Mouse (Mus musculus): ENCODE results near the gene Olfr152. TPM values are rescaled to one million over a fixed set of nuclear protein-coding genes. Genes with fewer than 3 reads are reported as not detected.

The Olfr152 gene
- polyA plus RNA-seq (2015; fragmentation: Nextera tagmentation; extraction: Ambion mirVana), result not detected in 2 replicates

- Histone ChIP-seq H3K36me3 (no peaks in the 10 kb centered on the region), H3K4me3 (replicated peaks) (no peak within 1 kb of the TSS), H3K4me1 (no peaks in the 10 kb centered on the region), H3K9ac (no peak within 1 kb of the TSS), H3K4me2 (no peak within 1 kb of the TSS), H3K9me3 (replicated peaks) (no peaks in the 10 kb centered on the region), H3K27me3 (no peaks in the 10 kb centered on the region), H3K27ac (no peak within 1 kb of the TSS)
- WGBS, result 77% methylated on average over 4 of the region's 4 CpGs
- ATAC-seq (replicated peaks; ENCODE audit: low FRiP score), result no peak
These were observed at the start of gene Olfr152 for GRCm38 (mm10) chr2:87779183-87779582. Gene Olfr152, plus strand, starts transcription at chr2:87779483.

GRCm38 (mm10) chr2:87739878-87740277, 39.4 kb upstream of the Olfr152 start, which contains the start of gene Olfr1138:
Gene Olfr1138, minus strand, starts transcription at chr2:87739978.
- H3K36me3 ChIP-seq, result no peaks in the 10 kb centered on the region
- no peaks in the 10 kb centered on the region for H3K4me1 ChIP-seq
- ATAC-seq (replicated peaks; ENCODE audit: low FRiP score), result no peak
- no peak within 1 kb of the TSS for H3K9ac ChIP-seq
- no peaks in the 10 kb centered on the region for H3K27me3 ChIP-seq
- 75% methylated on average over 1 of the region's 1 CpGs for WGBS
- no peaks in the 10 kb centered on the region for H3K9me3 ChIP-seq (replicated peaks)
- H3K4me2 ChIP-seq, result no peak within 1 kb of the TSS
- no peak within 1 kb of the TSS for H3K4me3 ChIP-seq (replicated peaks)
- no peak within 1 kb of the TSS for H3K27ac ChIP-seq

GRCm38 (mm10) chr2:87743452-87743851, 35.8 kb upstream of the Olfr152 start, which contains the start of gene Olfr1140:
Gene Olfr1140, plus strand, starts transcription at chr2:87743752.
- no peak within 1 kb of the TSS for H3K27ac ChIP-seq
- 74% methylated on average over 3 of the region's 3 CpGs for WGBS
- no peak for ATAC-seq (replicated peaks; ENCODE audit: low FRiP score)
- H3K9me3 ChIP-seq (replicated peaks), result no peaks in the 10 kb centered on the region
- H3K27me3 ChIP-seq, result no peaks in the 10 kb centered on the region
- H3K9ac ChIP-seq, result no peak within 1 kb of the TSS
- no peak within 1 kb of the TSS for H3K4me3 ChIP-seq (replicated peaks)
- H3K36me3 ChIP-seq, result no peaks in the 10 kb centered on the region
- no peaks in the 10 kb centered on the region for H3K4me1 ChIP-seq
- no peak within 1 kb of the TSS for H3K4me2 ChIP-seq

- no peak within 1 kb of the TSS for H3K9ac ChIP-seq
- H3K9me3 ChIP-seq (replicated peaks), result no peaks in the 10 kb centered on the region
- no peaks in the 10 kb centered on the region for H3K4me1 ChIP-seq
- no peak for ATAC-seq (replicated peaks; ENCODE audit: low FRiP score)
- WGBS, result 88% methylated on average over 1 of the region's 1 CpGs
- no peak within 1 kb of the TSS for H3K27ac ChIP-seq
- no peak within 1 kb of the TSS for H3K4me2 ChIP-seq
- no peak within 1 kb of the TSS for H3K4me3 ChIP-seq (replicated peaks)
- H3K27me3 ChIP-seq, result no peaks in the 10 kb centered on the region
- no peaks in the 10 kb centered on the region for H3K36me3 ChIP-seq
These were observed 25.4 kb upstream of the Olfr152 start, which contains the start of gene Olfr1141 for GRCm38 (mm10) chr2:87753891-87754290. Gene Olfr1141, minus strand, starts transcription at chr2:87753991.

GRCm38 (mm10) chr2:87776143-87776542, 3.1 kb upstream of the Olfr152 start:
- Histone ChIP-seq H3K36me3 (no peaks in the 10 kb centered on the region), H3K9ac (no peak overlapping the region), H3K27me3 (no peaks in the 10 kb centered on the region), H3K4me1 (no peaks in the 10 kb centered on the region), H3K4me2 (no peak overlapping the region), H3K4me3 (replicated peaks) (no peak overlapping the region), H3K27ac (no peak overlapping the region), H3K9me3 (replicated peaks) (no peaks in the 10 kb centered on the region)
- ATAC-seq (replicated peaks; ENCODE audit: low FRiP score), result no peak
- 59% methylated on average over 1 of the region's 1 CpGs for WGBS

GRCm38 (mm10) chr2:87800292-87800691, 21.0 kb downstream of the Olfr152 start, which contains the start of gene Olfr1143:
Gene Olfr1143, plus strand, starts transcription at chr2:87800592.
- H3K4me3 ChIP-seq (replicated peaks), result no peak within 1 kb of the TSS
- no peak within 1 kb of the TSS for H3K27ac ChIP-seq
- no peak within 1 kb of the TSS for H3K4me2 ChIP-seq
- no peak for ATAC-seq (replicated peaks; ENCODE audit: low FRiP score)
- H3K36me3 ChIP-seq, result no peaks in the 10 kb centered on the region
- H3K9me3 ChIP-seq (replicated peaks), result no peaks in the 10 kb centered on the region
- H3K9ac ChIP-seq, result no peak within 1 kb of the TSS
- H3K4me1 ChIP-seq, result no peaks in the 10 kb centered on the region
- H3K27me3 ChIP-seq, result no peaks in the 10 kb centered on the region

GRCm38 (mm10) chr2:87809522-87809921, 30.2 kb downstream of the Olfr152 start, which contains the start of gene Olfr1145:
Gene Olfr1145, plus strand, starts transcription at chr2:87809822.
- no peak for ATAC-seq (replicated peaks; ENCODE audit: low FRiP score)
- WGBS, result 81% methylated on average over 1 of the region's 1 CpGs
- no peak within 1 kb of the TSS for H3K4me2 ChIP-seq
- H3K36me3 ChIP-seq, result no peaks in the 10 kb centered on the region
- H3K27me3 ChIP-seq, result no peaks in the 10 kb centered on the region
- H3K27ac ChIP-seq, result no peak within 1 kb of the TSS
- H3K9ac ChIP-seq, result no peak within 1 kb of the TSS
- H3K4me3 ChIP-seq (replicated peaks), result no peak within 1 kb of the TSS
- H3K4me1 ChIP-seq, result no peaks in the 10 kb centered on the region
- H3K9me3 ChIP-seq (replicated peaks), result no peaks in the 10 kb centered on the region

GRCm38 (mm10) chr2:87830233-87830632, 51.0 kb downstream of the Olfr152 start, which contains the start of gene Olfr1148:
Gene Olfr1148, plus strand, starts transcription at chr2:87830533.
- H3K4me2 ChIP-seq, result no peak within 1 kb of the TSS
- no peak within 1 kb of the TSS for H3K9ac ChIP-seq
- H3K36me3 ChIP-seq, result no peaks in the 10 kb centered on the region
- H3K4me1 ChIP-seq, result no peaks in the 10 kb centered on the region
- H3K4me3 ChIP-seq (replicated peaks), result no peak within 1 kb of the TSS
- no peaks in the 10 kb centered on the region for H3K9me3 ChIP-seq (replicated peaks)
- no peak within 1 kb of the TSS for H3K27ac ChIP-seq
- no peaks in the 10 kb centered on the region for H3K27me3 ChIP-seq
- WGBS, result 90% methylated on average over 1 of the region's 1 CpGs
- no peak for ATAC-seq (replicated peaks; ENCODE audit: low FRiP score)

Other genes starting within 250 kb of the Olfr152 start
- not detected in 2 replicates for gene Olfr153, start 247.7 kb upstream of the Olfr152 start, polyA plus RNA-seq (2015; fragmentation: Nextera tagmentation; extraction: Ambion mirVana)
- not detected in 2 replicates for gene Olfr1128, start 233.9 kb upstream of the Olfr152 start, polyA plus RNA-seq (2015; fragmentation: Nextera tagmentation; extraction: Ambion mirVana)
- not detected in 2 replicates for gene Olfr1129, start 205.6 kb upstream of the Olfr152 start, polyA plus RNA-seq (2015; fragmentation: Nextera tagmentation; extraction: Ambion mirVana)
- gene Olfr1130, start 173.3 kb upstream of the Olfr152 start, polyA plus RNA-seq (2015; fragmentation: Nextera tagmentation; extraction: Ambion mirVana), result not detected in 2 replicates
- gene Olfr1131, start 152.4 kb upstream of the Olfr152 start, polyA plus RNA-seq (2015; fragmentation: Nextera tagmentation; extraction: Ambion mirVana), result not detected in 2 replicates
- gene Olfr1132, start 141.9 kb upstream of the Olfr152 start, polyA plus RNA-seq (2015; fragmentation: Nextera tagmentation; extraction: Ambion mirVana), result not detected in 2 replicates
- gene Olfr1133, start 132.1 kb upstream of the Olfr152 start, polyA plus RNA-seq (2015; fragmentation: Nextera tagmentation; extraction: Ambion mirVana), result not detected in 2 replicates
- gene Olfr1134, start 121.0 kb upstream of the Olfr152 start, polyA plus RNA-seq (2015; fragmentation: Nextera tagmentation; extraction: Ambion mirVana), result not detected in 2 replicates
- not detected in 2 replicates for gene Olfr1135, start 105.8 kb upstream of the Olfr152 start, polyA plus RNA-seq (2015; fragmentation: Nextera tagmentation; extraction: Ambion mirVana)
- not detected in 2 replicates for gene Olfr1136, start 85.5 kb upstream of the Olfr152 start, polyA plus RNA-seq (2015; fragmentation: Nextera tagmentation; extraction: Ambion mirVana)
- gene Olfr1137, start 66.3 kb upstream of the Olfr152 start, polyA plus RNA-seq (2015; fragmentation: Nextera tagmentation; extraction: Ambion mirVana), result not detected in 2 replicates
- not detected in 2 replicates for gene Olfr1138, start 39.5 kb upstream of the Olfr152 start, polyA plus RNA-seq (2015; fragmentation: Nextera tagmentation; extraction: Ambion mirVana)
- gene Olfr1140, start 35.7 kb upstream of the Olfr152 start, polyA plus RNA-seq (2015; fragmentation: Nextera tagmentation; extraction: Ambion mirVana), result not detected in 2 replicates
- gene Olfr1141, start 25.5 kb upstream of the Olfr152 start, polyA plus RNA-seq (2015; fragmentation: Nextera tagmentation; extraction: Ambion mirVana), result not detected in 2 replicates
- gene Olfr1143, start 21.1 kb downstream of the Olfr152 start, polyA plus RNA-seq (2015; fragmentation: Nextera tagmentation; extraction: Ambion mirVana), result not detected in 2 replicates
- not detected in 2 replicates for gene Olfr1145, start 30.3 kb downstream of the Olfr152 start, polyA plus RNA-seq (2015; fragmentation: Nextera tagmentation; extraction: Ambion mirVana)
- not detected in 2 replicates for gene Olfr1148, start 51.0 kb downstream of the Olfr152 start, polyA plus RNA-seq (2015; fragmentation: Nextera tagmentation; extraction: Ambion mirVana)
- not detected in 2 replicates for gene Olfr1150-ps1, start 64.5 kb downstream of the Olfr152 start, polyA plus RNA-seq (2015; fragmentation: Nextera tagmentation; extraction: Ambion mirVana)
- not detected in 2 replicates for gene Olfr1151, start 76.4 kb downstream of the Olfr152 start, polyA plus RNA-seq (2015; fragmentation: Nextera tagmentation; extraction: Ambion mirVana)
- gene Olfr1152, start 87.0 kb downstream of the Olfr152 start, polyA plus RNA-seq (2015; fragmentation: Nextera tagmentation; extraction: Ambion mirVana), result not detected in 2 replicates
- not detected in 2 replicates for gene Olfr1153, start 115.5 kb downstream of the Olfr152 start, polyA plus RNA-seq (2015; fragmentation: Nextera tagmentation; extraction: Ambion mirVana)
- not detected in 2 replicates for gene Olfr1154, start 125.7 kb downstream of the Olfr152 start, polyA plus RNA-seq (2015; fragmentation: Nextera tagmentation; extraction: Ambion mirVana)
- not detected in 2 replicates for gene Olfr1155, start 165.7 kb downstream of the Olfr152 start, polyA plus RNA-seq (2015; fragmentation: Nextera tagmentation; extraction: Ambion mirVana)
- gene Olfr1156, start 173.6 kb downstream of the Olfr152 start, polyA plus RNA-seq (2015; fragmentation: Nextera tagmentation; extraction: Ambion mirVana), result not detected in 2 replicates
- not detected in 2 replicates for gene Olfr1157, start 188.8 kb downstream of the Olfr152 start, polyA plus RNA-seq (2015; fragmentation: Nextera tagmentation; extraction: Ambion mirVana)
- gene Olfr74, start 195.2 kb downstream of the Olfr152 start, polyA plus RNA-seq (2015; fragmentation: Nextera tagmentation; extraction: Ambion mirVana), result not detected in 2 replicates
- not detected in 2 replicates for gene Olfr1158, start 210.6 kb downstream of the Olfr152 start, polyA plus RNA-seq (2015; fragmentation: Nextera tagmentation; extraction: Ambion mirVana)
- not detected in 2 replicates for gene Olfr1160, start 228.8 kb downstream of the Olfr152 start, polyA plus RNA-seq (2015; fragmentation: Nextera tagmentation; extraction: Ambion mirVana)
- not detected in 2 replicates for gene Olfr1161, start 243.3 kb downstream of the Olfr152 start, polyA plus RNA-seq (2015; fragmentation: Nextera tagmentation; extraction: Ambion mirVana)

All from kidney, embryonic 15.5 days (tissue).